Mouse (Mus musculus) ES-E14 (cell line): Measurements from ENCODE around the gene Higd1c.

Source experiments
- HCFC1 ChIP-seq: IDR thresholded peaks from 2 replicates; pipeline ENCODE4 v1.6.1; 2012; ENCODE audit warnings: low read length, inconsistent platforms, borderline replicate concordance; ENCODE audit not compliant: insufficient read depth
- MAFK ChIP-seq: IDR thresholded peaks from 2 replicates; pipeline ENCODE4 v1.6.1; 2014; ENCODE audit warnings: mild to moderate bottlenecking, low read depth, low read length, inconsistent platforms; ENCODE audit not compliant: insufficient read depth

DNA sequence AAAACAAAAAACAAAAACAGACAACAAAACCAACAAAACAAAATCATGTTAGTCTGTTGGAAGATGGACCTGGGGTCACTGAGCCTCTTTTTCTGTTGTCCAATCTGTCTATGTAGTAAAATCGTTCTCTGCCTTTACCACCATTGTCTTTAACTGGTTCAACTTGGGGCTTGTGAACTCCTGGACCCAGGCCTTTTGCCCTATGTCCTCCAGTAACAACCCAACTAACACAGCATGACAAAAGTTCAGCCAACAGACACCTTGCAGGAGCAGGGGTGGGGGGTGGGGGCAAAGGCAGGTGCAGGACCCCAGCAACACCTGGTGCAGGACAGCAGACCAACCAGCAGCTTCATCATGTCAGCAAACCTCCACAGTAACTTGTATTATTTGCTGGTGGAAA lies 44.5 kb upstream of the Higd1c start:
- TF ChIP-seq MAFK (no peak), HCFC1 (no peak)
